Mouse (Mus musculus) ES-E14 (cell line): ENCODE results near the gene Pofut2. TPM values are rescaled to one million over a fixed set of nuclear protein-coding genes. Genes with fewer than 3 reads are reported as not detected.

Experiments
- DNase-seq: peaks from one replicate; pipeline ENCODE4 v3.0.0-alpha.2; 2013; ENCODE audit warnings: low read depth, low spot score
- H3K27ac ChIP-seq: 2 replicates; pipeline ENCODE4 v1.5.1; 2012; ENCODE audit warnings: low read depth, mild to moderate bottlenecking, low read length, moderate library complexity, mixed read lengths; ENCODE audit not compliant: poor library complexity, insufficient read depth, severe bottlenecking
- H3K36me3 ChIP-seq: 2 replicates; pipeline ENCODE4 v1.6.1; 2012; ENCODE audit warnings: mild to moderate bottlenecking, low read length, moderate library complexity, mixed read lengths; ENCODE audit not compliant: control insufficient read depth, poor library complexity, insufficient read depth, severe bottlenecking
- H3K4me1 ChIP-seq, 2 experiments: fragments of 150-350 bp in 1 of 2; sonication (generic) in 1 of 2; 2 replicates each; pipeline ENCODE4 v1.6.1; 2012; ENCODE audit warnings: low read length in 2 of 2, mild to moderate bottlenecking in 1 of 2, mixed read lengths in 1 of 2; ENCODE audit not compliant: control insufficient read depth in 2 of 2, insufficient read depth in 2 of 2, poor library complexity in 1 of 2
- H3K4me3 ChIP-seq, 2 experiments: fragments of 150-350 bp in 1 of 2; sonication (generic) in 1 of 2; 2 replicates each; pipeline ENCODE4 v1.5.1; 2012; ENCODE audit warnings: low read length in 2 of 2, low read depth in 1 of 2, mild to moderate bottlenecking in 1 of 2, mixed read lengths in 1 of 2; ENCODE audit not compliant: insufficient read depth in 1 of 2, poor library complexity in 1 of 2, severe bottlenecking in 1 of 2
- H3K9ac ChIP-seq: 2 replicates; pipeline ENCODE4 v1.6.1; 2012; ENCODE audit warnings: low read depth, mild to moderate bottlenecking, low read length, mixed read lengths; ENCODE audit not compliant: poor library complexity, insufficient read depth, severe bottlenecking
- H3K9me3 ChIP-seq: fragments of 150-350 bp; sonication (generic); 2 replicates; pipeline ENCODE4 v1.6.1; 2012; ENCODE audit warnings: low read depth, mild to moderate bottlenecking, low read length; ENCODE audit not compliant: control insufficient read depth, insufficient read depth
- CHD2 ChIP-seq: IDR thresholded peaks from 2 replicates; pipeline ENCODE4 v1.6.1; 2014; ENCODE audit warnings: mild to moderate bottlenecking, low read depth, low read length, inconsistent platforms
- HCFC1 ChIP-seq: IDR thresholded peaks from 2 replicates; pipeline ENCODE4 v1.6.1; 2012; ENCODE audit warnings: low read length, inconsistent platforms, borderline replicate concordance; ENCODE audit not compliant: insufficient read depth
- MAFK ChIP-seq: IDR thresholded peaks from 2 replicates; pipeline ENCODE4 v1.6.1; 2014; ENCODE audit warnings: mild to moderate bottlenecking, low read depth, low read length, inconsistent platforms; ENCODE audit not compliant: insufficient read depth
- ZC3H11A ChIP-seq: IDR thresholded peaks from 2 replicates; pipeline ENCODE4 v1.6.1; 2012; ENCODE audit warnings: low read depth, mild to moderate bottlenecking, inconsistent platforms, low read length, borderline replicate concordance
- ZNF384 ChIP-seq: IDR thresholded peaks from 2 replicates; pipeline ENCODE4 v1.6.1; 2012; ENCODE audit warnings: low read depth, low read length, inconsistent platforms
- in situ Hi-C, 2 experiments: fragments of 600-800 bp; cut with MboI; formaldehyde crosslinking; loops; one replicate each; pipeline ENCODE4 v1.15.1; 2025; ENCODE audit warnings: low sequenced_read_pairs in 2 of 2, inconsistent platforms in 1 of 2; ENCODE audit not compliant: unreplicated experiment in 2 of 2
- total RNA-seq: library from RNA; depleted of rRNA; stranded (reverse); fragments of 300-350 nt; gene quantifications from 2 replicates; pipeline ENCODE4 v1.2.3, GENCODE M21; 2012

The Pofut2 gene
- total RNA-seq, 1 experiment = 67.6 TPM

DNA sequence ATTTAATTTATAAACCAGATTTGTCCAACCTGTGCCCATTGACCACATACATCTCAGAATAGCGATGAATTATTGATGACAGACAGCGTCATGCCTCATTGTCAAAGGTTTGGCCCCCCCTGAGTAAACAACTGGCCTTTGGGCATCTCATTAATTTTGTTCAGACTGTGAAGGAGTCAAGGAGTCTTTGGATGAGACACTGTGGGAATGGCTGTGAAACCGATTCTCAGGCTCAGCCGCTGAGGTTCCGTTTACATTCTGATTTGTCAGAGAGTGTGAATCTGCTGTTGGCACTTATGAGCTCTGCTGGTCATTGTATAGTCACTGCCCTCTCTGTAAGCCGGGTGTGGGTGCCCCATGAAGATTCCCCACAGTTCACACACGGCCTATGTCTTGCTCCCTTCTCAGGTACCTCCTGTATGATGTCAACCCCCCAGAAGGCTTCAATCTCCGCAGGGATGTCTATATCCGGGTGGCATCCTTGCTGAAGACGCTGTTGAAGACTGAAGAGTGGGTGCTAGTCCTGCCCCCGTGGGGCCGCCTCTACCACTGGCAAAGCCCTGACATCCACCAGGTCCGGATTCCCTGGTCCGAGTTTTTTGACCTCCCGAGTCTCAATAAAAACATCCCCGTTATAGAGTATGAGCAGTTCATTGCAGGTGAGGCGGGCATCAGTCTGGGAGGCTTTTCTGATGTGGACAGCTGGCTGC, 1.3 kb downstream of the Pofut2 start:
- H3K4me3 ChIP-seq = peak overlapping the region in 1 of 2 experiments; percentile 76; a peak in 1 of 4 replicates
- peaks cover 25% of the 10 kb centered on the region for H3K36me3 ChIP-seq
- H3K4me1 ChIP-seq = no peaks in the 10 kb centered on the region; a peak in 1 of 4 replicates
- in situ Hi-C loops = no loop called here
- DNase-seq = no peak
- H3K27ac ChIP-seq = no peak overlapping the region
- H3K9me3 ChIP-seq = no peaks in the 10 kb centered on the region
- no peak overlapping the region for H3K9ac ChIP-seq
- no peak for TF ChIP-seq CHD2
- TF ChIP-seq ZNF384 = no peak
- TF ChIP-seq HCFC1 = no peak
- no peak for TF ChIP-seq MAFK
- no peak for TF ChIP-seq ZC3H11A

DNA sequence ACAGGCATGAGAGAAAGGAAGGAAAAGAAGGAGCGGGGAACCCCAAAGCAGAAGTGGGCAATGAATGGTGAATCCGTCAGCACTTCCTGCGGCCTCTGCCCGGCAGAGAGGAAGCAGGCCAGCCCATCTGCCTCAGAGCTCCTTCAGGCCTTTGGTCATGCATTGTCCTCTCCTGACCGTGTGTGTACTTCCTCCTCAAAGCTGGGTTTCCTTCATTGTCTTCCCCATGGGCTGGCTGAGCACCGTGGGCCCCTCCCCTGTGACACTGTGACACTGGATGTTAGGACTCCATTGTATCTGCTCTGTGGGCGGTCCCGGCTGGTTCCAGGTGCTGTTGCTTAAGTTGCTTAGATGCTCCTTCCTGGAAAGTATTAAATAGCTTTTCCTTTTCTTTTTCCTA, 7.3 kb downstream of the Pofut2 start:
- Histone ChIP-seq H3K36me3 (peaks cover 59% of the 10 kb centered on the region), H3K9me3 (no peaks in the 10 kb centered on the region), H3K4me1 (peaks cover 3 to 13% of the 10 kb centered on the region in 2 experiments; a peak in 2 of 4 replicates), H3K9ac (no peak overlapping the region), H3K27ac (no peak overlapping the region), H3K4me3 (no peak overlapping the region)
- no peak for TF ChIP-seq HCFC1
- no peak for TF ChIP-seq CHD2
- in situ Hi-C loops = no loop called here
- no peak for DNase-seq

DNA sequence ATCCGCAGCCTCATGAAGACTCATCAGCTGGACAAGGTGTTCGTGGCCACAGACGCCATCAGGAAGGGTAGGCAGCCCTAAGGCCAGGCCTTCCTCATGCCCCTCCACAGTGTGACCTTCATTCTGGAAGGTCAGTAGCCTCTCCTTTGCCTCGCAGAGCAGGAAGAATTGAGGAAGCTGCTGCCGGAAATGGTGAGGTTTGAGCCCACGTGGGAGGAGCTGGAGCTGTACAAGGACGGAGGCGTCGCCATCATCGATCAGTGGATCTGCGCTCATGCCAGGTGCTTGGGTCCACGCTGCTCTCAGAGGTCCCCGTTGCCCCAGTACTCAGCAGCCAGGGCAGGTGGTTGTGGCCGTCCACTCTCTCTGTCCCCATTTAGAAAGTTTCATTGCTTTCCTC, 8.0 kb downstream of the Pofut2 start:
- peaks cover 55% of the 10 kb centered on the region for H3K36me3 ChIP-seq
- no peak for DNase-seq
- H3K27ac ChIP-seq = no peak overlapping the region
- TF ChIP-seq CHD2 = no peak
- TF ChIP-seq HCFC1 = no peak
- no peak for TF ChIP-seq ZC3H11A
- no peak for TF ChIP-seq ZNF384
- no peak for TF ChIP-seq MAFK
- H3K4me3 ChIP-seq = no peak overlapping the region
- peaks cover 3 to 13% of the 10 kb centered on the region in 2 experiments; a peak in 2 of 4 replicates for H3K4me1 ChIP-seq
- H3K9me3 ChIP-seq = no peaks in the 10 kb centered on the region
- no peak overlapping the region; the same call in 1 of the 2 replicates for H3K9ac ChIP-seq
- in situ Hi-C loops = no loop called here

DNA sequence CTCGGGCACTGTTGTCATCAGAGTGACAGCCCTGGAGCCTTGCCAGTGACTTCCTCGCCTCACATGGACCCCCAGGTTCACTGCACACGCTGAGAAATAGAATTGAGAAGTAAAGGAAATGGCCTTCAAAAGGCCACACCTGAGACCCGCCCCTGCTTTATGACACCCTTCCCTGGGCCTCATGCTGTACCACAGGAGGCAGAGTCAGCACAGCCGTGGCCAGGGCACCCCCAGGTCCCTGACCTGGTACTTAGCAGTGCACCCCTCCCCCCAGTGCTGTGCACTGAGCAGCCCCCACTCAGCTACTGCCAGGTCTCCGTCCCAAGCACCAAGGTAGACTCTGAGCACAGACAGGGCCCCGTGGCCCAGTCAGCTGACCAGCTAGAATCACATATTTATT, 10.1 kb downstream of the Pofut2 start:
- no peak for DNase-seq
- Histone ChIP-seq H3K9me3 (no peaks in the 10 kb centered on the region), H3K9ac (no peak overlapping the region), H3K27ac (no peak overlapping the region), H3K4me1 (peaks cover 3 to 17% of the 10 kb centered on the region in 2 experiments; a peak in 2 of 4 replicates), H3K36me3 (peaks cover 47% of the 10 kb centered on the region), H3K4me3 (no peak overlapping the region)
- in situ Hi-C loops = no loop called here
- TF ChIP-seq ZC3H11A (no peak), MAFK (no peak), CHD2 (no peak), HCFC1 (no peak), ZNF384 (no peak)

DNA sequence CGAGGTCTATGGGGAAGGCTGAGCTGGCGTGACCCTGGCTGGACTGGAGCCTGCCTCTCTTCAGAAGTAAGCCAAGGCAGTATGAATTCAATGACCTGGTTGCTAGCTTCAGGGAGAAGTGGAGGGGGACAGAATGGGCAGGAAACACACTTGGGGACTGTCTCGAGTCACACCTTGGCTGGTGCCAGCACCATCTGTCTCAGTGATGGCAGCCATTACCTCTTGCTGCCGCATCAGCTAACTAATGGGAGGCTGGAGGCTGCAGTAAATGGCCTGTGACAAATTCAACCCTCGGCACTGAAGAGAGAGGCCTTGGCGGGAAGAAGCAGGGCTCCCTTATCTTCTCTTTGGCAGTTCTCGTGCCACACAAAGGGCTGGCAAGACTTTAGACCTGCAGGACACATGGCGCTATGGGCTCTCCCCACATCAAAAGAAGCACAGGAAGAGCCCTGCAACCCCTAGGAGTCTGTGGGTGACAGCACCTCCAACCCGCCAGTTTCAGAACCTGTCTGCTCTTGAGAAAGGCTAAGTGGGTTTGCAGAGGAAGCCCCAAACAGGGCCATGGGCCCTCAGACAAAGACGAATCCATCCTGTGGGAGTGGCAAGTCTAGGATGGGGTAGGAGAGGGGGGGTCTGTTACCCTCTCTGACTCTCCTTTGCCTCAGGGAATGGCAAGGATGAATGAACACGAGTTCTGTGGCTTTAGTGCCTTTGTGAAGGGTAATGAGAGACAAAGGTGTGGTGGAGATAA, 14.1 kb downstream of the Pofut2 start:
- in situ Hi-C loops = no loop called here
- Histone ChIP-seq H3K4me1 (peaks cover 0 to 4% of the 10 kb centered on the region in 2 experiments; a peak in 2 of 4 replicates), H3K27ac (no peak overlapping the region), H3K9me3 (no peaks in the 10 kb centered on the region), H3K36me3 (peaks cover 17% of the 10 kb centered on the region), H3K9ac (no peak overlapping the region), H3K4me3 (no peak overlapping the region; a peak in 1 of 4 replicates)
- DNase-seq = no peak
- TF ChIP-seq MAFK = no peak
- no peak for TF ChIP-seq ZNF384
- TF ChIP-seq CHD2 = no peak
- TF ChIP-seq ZC3H11A = no peak
